In genomic region chr7:72110578-72110977, GRCm38 (mm10) we compare ENCODE assay signal across 25 mouse cellular contexts.
DNase-seq lines count a peak whose midpoint lies in the region; ATAC-seq lines count a peak whose summit lies in the region.
"Had no signal": no experiment of that assay in that cellular context is flagged by ENCODE, and none has a peak within 500 bp of the region (broad histone marks: within the 10 kb centered on the region; RNA-seq: fewer than 3 reads in every experiment).

No protein-coding gene starts in this region.

- no peak for ATAC-seq in liver, embryonic 12.5 days
- ATAC-seq in liver, embryonic 11.5 days (replicated peaks; ENCODE audit: low FRiP score) = no peak
- ATAC-seq: forebrain, embryonic 13.5 days; hindbrain, embryonic 16.5 days; liver, postnatal 0 days; midbrain, embryonic 16.5 days had no signal

- H3K9me3 ChIP-seq in liver, embryonic 12.5 days (replicated peaks) = no peaks in the 10 kb centered on the region
- H3K9me3 ChIP-seq in liver, embryonic 11.5 days (ENCODE audit: control insufficient read depth, low read length) = no peaks in the 10 kb centered on the region
- H3K9me3 ChIP-seq: forebrain, embryonic 13.5 days; neural tube, embryonic 13.5 days had no signal

- no peak overlapping the region for H3K4me2 ChIP-seq in liver, embryonic 12.5 days
- no peak overlapping the region for H3K4me2 ChIP-seq in liver, embryonic 11.5 days
- H3K4me2 ChIP-seq: forebrain, embryonic 13.5 days; midbrain, embryonic 11.5 days; neural tube, embryonic 13.5 days had no signal

- H3K27me3 ChIP-seq in liver, embryonic 12.5 days (replicated peaks) = no peaks in the 10 kb centered on the region
- no peaks in the 10 kb centered on the region for H3K27me3 ChIP-seq in liver, embryonic 11.5 days (replicated peaks; ENCODE audit: control insufficient read depth, insufficient read depth, low read length)
- H3K27me3 ChIP-seq: forebrain, embryonic 13.5 days; neural tube, embryonic 13.5 days had no signal

- 60% methylated on average over 6 of the region's 6 CpGs for WGBS in liver, embryonic 12.5 days (ENCODE audit: insufficient replicate concordance)
- 65% methylated on average over 6 of the region's 6 CpGs for WGBS in liver, embryonic 11.5 days

- no peaks in the 10 kb centered on the region for H3K36me3 ChIP-seq in liver, embryonic 12.5 days
- H3K36me3 ChIP-seq in liver, embryonic 11.5 days (ENCODE audit: control insufficient read depth, insufficient read depth, low read length) = no peaks in the 10 kb centered on the region
- H3K36me3 ChIP-seq: neural tube, embryonic 13.5 days had no signal

- DNase-seq in 3134 (ENCODE audit: extremely low read depth, insufficient read length, low spot score) = peak; percentile 24
- peak; percentile 58 for DNase-seq in 3T3-L1 (ENCODE audit: low read depth, low spot score)
- peak; percentile 27 for DNase-seq in ES-CJ7 (ENCODE audit: low read depth, low spot score)
- DNase-seq in ZHBTc4 (ENCODE audit: low read depth, low spot score) = peak; percentile 37
- no peak for DNase-seq in kidney, postnatal 36 days
- no peak for DNase-seq in liver, embryonic 11.5 days (ENCODE audit: low spot score)
- DNase-seq: adrenal gland, adult 8-10 months; cerebellum, adult 11 months; cerebellum, adult 9-10 months; cerebellum, postnatal 36 days; heart, postnatal 14 days; kidney, adult 2 months; kidney, postnatal 4 days; layer of hippocampus, adult 9-11 months; liver, postnatal 0 days; lung, postnatal 36 days; retina, postnatal 1 day; spleen, adult 18-20 months; thymus, postnatal 14 days had no signal

- no peak overlapping the region for H3K4me3 ChIP-seq in liver, embryonic 12.5 days
- no peak overlapping the region for H3K4me3 ChIP-seq in liver, embryonic 11.5 days (ENCODE audit: low read depth, low read length)
- H3K4me3 ChIP-seq: forebrain, embryonic 13.5 days; neural tube, embryonic 13.5 days had no signal

- no peak overlapping the region for H3K27ac ChIP-seq in liver, embryonic 12.5 days
- H3K27ac ChIP-seq in liver, embryonic 11.5 days (ENCODE audit: low read depth, low read length) = no peak overlapping the region
- H3K27ac ChIP-seq: forebrain, embryonic 13.5 days; neural tube, embryonic 13.5 days had no signal

- H3K9ac ChIP-seq in liver, embryonic 12.5 days = no peak overlapping the region
- no peak overlapping the region for H3K9ac ChIP-seq in liver, embryonic 11.5 days (ENCODE audit: low read depth, low read length)
- H3K9ac ChIP-seq: forebrain, embryonic 13.5 days; liver, postnatal 0 days; neural tube, embryonic 13.5 days had no signal

- H3K4me1 ChIP-seq in liver, embryonic 12.5 days = no peaks in the 10 kb centered on the region
- no peaks in the 10 kb centered on the region for H3K4me1 ChIP-seq in liver, embryonic 11.5 days (replicated peaks; ENCODE audit: control insufficient read depth, insufficient read depth, low read length)
- H3K4me1 ChIP-seq: forebrain, embryonic 13.5 days; neural tube, embryonic 13.5 days had no signal

Comparison
In these comparisons a context has a peak if more than half of its experiments do, and no peak if none do; other contexts are left out.
1. DNase-seq: peak in 3134 (single experiment), 3T3-L1 (single experiment), ES-CJ7 (single experiment) and ZHBTc4 (single experiment); none in kidney, postnatal 36 days (0 of 2) and liver, embryonic 11.5 days (single experiment).